Mouse (Mus musculus) liver, adult 2 months (tissue): ENCODE measurements around the gene Frat2. TPM values are rescaled to one million over a fixed set of nuclear protein-coding genes. Genes with fewer than 3 reads are reported as not detected.

Experiments used
- DNase-seq: peaks from one replicate; pipeline ENCODE4 v3.0.0-alpha.2; 2011; ENCODE audit warnings: low read depth, low spot score; ENCODE audit errors: extremely low read depth
- H3K27ac ChIP-seq: fragments of 200-500 bp; replicated peaks from 2 replicates; pipeline ENCODE4 v1.5.1; 2012; ENCODE audit warnings: low read depth, mild to moderate bottlenecking, control low read depth, inconsistent platforms, low read length; ENCODE audit not compliant: insufficient read depth
- H3K27me3 ChIP-seq: fragments of 200-500 bp; 2 replicates; pipeline ENCODE4 v1.6.1; 2012; ENCODE audit warnings: mild to moderate bottlenecking, moderate library complexity, low read length, inconsistent platforms; ENCODE audit not compliant: control insufficient read depth, insufficient read depth
- H3K36me3 ChIP-seq: fragments of 200-500 bp; 2 replicates; pipeline ENCODE4 v1.6.1; 2012; ENCODE audit warnings: low read length, inconsistent platforms; ENCODE audit not compliant: control insufficient read depth, insufficient read depth
- H3K4me1 ChIP-seq: fragments of 200-500 bp; 2 replicates; pipeline ENCODE4 v1.6.1; 2011; ENCODE audit warnings: low read length; ENCODE audit not compliant: control insufficient read depth, insufficient read depth
- H3K4me3 ChIP-seq: fragments of 200-500 bp; 2 replicates; pipeline ENCODE4 v1.5.1; 2011; ENCODE audit warnings: low read depth, mild to moderate bottlenecking, control low read depth, low read length, moderate library complexity; ENCODE audit not compliant: insufficient read depth
- H3K79me2 ChIP-seq: fragments of 200-500 bp; 2 replicates; pipeline ENCODE4 v1.6.1; 2012; ENCODE audit warnings: inconsistent platforms, mild to moderate bottlenecking, low read length, moderate library complexity; ENCODE audit not compliant: control insufficient read depth, insufficient read depth
- H3K9ac ChIP-seq: fragments of 200-500 bp; 2 replicates; pipeline ENCODE4 v1.6.1; 2012; ENCODE audit warnings: low read depth, mild to moderate bottlenecking, control low read depth, inconsistent platforms, low read length
- CTCF ChIP-seq: fragments of 200-500 bp; IDR thresholded peaks from 2 replicates; pipeline ENCODE4 v1.5.1; 2011; ENCODE audit warnings: low read depth, low read length, control low read depth
- POLR2A ChIP-seq: fragments of 200-500 bp; IDR thresholded peaks from 2 replicates; pipeline ENCODE4 v1.6.1; 2011; ENCODE audit warnings: low read length, control low read depth; ENCODE audit not compliant: insufficient read depth; ENCODE audit errors: extremely low read depth
- WGBS: fragments of 180-500 bp; shearing (Covaris S2); methylation state at CpG from one replicate; pipeline ENCODE4 v1.1.7; 2018; 5-methylcytosine and 5-hydroxymethylcytosine counted together
- polyA plus RNA-seq: library from polyadenylated mRNA; depleted of rRNA; stranded (reverse); fragments of >200 nt; gene quantifications from 2 replicates; pipeline ENCODE4 v1.2.3, GENCODE M21; 2012
- total RNA-seq: library from RNA; depleted of rRNA; stranded (reverse); fragments of >200 nt; gene quantifications from 2 replicates; pipeline ENCODE4 v1.2.3, GENCODE M21; 2014

The Frat2 gene
- total and polyA plus RNA-seq, 2 experiments: 1.3 to 2.2 TPM

DNA sequence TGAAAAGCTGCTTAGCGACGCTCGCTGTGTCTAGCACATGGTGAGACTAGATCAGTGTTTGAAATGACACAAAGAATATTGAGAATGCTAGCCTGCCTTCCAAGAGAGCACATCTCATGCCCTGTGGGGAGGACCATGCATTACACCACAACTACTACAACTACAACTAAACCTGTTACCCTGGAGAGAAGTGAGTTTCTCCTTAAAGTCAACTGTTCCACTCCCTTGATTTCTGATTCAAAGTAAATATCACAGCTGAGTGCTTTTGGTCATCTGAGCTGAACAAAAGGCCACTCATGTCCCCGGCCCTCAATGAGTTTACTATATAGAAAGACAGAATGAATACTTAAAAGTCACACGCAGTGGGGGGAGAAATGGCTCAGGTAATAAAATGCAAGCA, 37.9 kb downstream of the Frat2 start:
- 0 out of 2 replicates have a peak, but pooled peaks cover 2% of the 10 kb centered on the region for H3K4me1 ChIP-seq
- no peak overlapping the region for H3K27ac ChIP-seq
- no peaks in the 10 kb centered on the region for H3K27me3 ChIP-seq
- no peak overlapping the region for H3K4me3 ChIP-seq
- no peak overlapping the region for H3K9ac ChIP-seq
- TF ChIP-seq CTCF: no peak
- no peak for TF ChIP-seq POLR2A
- WGBS: 95% methylated on average over 5 of the region's 5 CpGs
- no peaks in the 10 kb centered on the region for H3K36me3 ChIP-seq
- no peaks in the 10 kb centered on the region for H3K79me2 ChIP-seq
- no peak for DNase-seq

DNA sequence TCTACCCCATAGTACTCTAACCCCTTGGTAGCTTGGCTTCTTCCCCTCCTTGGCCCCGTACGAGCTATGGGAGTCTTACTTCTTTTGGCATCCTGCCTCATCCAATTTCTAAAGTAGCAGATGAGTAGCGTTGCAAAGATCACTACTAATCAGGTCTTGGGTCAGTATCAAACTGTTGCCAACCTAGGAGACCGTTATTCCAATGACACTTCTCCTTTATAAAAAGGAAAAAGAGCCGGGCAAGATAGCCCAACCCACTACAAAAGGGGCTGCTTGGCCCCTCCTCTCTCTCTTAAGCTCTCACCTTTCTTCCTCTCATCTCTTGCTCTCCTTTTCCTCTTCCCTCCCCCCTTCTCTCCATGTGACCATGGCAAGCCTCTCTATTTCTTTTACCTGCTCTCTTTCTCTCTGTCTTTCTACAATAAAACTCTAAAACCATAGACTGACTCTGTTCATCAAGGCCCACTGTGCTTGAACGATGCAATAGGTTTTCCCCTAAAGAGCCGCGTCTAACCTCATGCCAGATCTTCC, 39.8 kb downstream of the Frat2 start:
- H3K4me3 ChIP-seq: no peak overlapping the region
- H3K79me2 ChIP-seq: no peaks in the 10 kb centered on the region
- 81% methylated on average over 8 of the region's 8 CpGs for WGBS
- DNase-seq: no peak
- H3K9ac ChIP-seq: no peak overlapping the region
- H3K27ac ChIP-seq: no peak overlapping the region
- TF ChIP-seq CTCF (no peak), POLR2A (no peak)
- H3K27me3 ChIP-seq: no peaks in the 10 kb centered on the region
- no peaks in the 10 kb centered on the region for H3K36me3 ChIP-seq
- H3K4me1 ChIP-seq: 0 out of 2 replicates have a peak, but pooled peaks cover 2% of the 10 kb centered on the region

DNA sequence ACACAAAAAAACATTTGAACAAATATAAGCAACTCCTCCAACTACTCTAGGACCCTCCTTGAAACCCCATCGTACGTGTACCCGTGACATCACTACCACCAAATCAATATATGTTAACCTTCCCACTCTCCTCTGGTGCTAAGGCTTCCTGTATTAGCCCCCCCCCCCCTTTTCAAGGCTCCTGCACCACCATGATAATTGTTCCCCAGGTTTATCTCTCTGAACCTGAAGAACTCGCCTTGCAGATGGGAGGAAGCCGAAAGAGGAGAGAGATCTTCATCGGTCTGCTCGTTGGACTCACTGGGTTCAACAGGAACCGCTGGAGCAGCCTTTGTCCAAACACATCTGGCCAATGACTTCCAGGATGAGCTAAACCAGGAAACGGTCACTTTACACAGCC, 40.4 kb downstream of the Frat2 start:
- Histone ChIP-seq H3K36me3 (no peaks in the 10 kb centered on the region), H3K27ac (no peak overlapping the region), H3K9ac (no peak overlapping the region), H3K4me1 (no peaks in the 10 kb centered on the region), H3K27me3 (no peaks in the 10 kb centered on the region), H3K4me3 (no peak overlapping the region), H3K79me2 (no peaks in the 10 kb centered on the region)
- no peak for DNase-seq
- WGBS: 78% methylated on average over 9 of the region's 9 CpGs
- TF ChIP-seq POLR2A (no peak), CTCF (no peak)

DNA sequence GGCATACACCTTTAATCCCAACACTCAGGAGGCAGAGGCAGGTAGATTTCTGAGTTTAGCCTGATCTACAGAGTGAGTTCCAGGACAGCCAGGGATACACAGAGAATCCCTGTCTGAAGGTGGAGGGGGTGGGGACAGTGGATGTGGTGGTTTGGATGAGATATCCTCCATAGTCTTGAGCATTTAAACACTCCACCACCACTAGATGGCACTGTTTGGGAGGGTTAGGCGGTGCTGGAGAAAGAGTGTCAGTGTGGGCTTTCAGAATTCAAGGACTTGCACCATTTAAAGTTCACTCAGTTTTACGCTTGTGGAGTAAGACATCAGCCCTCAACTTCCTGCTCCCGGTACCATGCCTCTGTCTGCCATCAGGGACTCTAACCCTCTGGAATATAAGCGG, 42.1 kb downstream of the Frat2 start:
- DNase-seq: no peak
- Histone ChIP-seq H3K36me3 (no peaks in the 10 kb centered on the region), H3K4me3 (no peak overlapping the region), H3K79me2 (no peaks in the 10 kb centered on the region), H3K27ac (no peak overlapping the region), H3K4me1 (no peaks in the 10 kb centered on the region; the same call in 1 of the 2 replicates), H3K27me3 (no peaks in the 10 kb centered on the region), H3K9ac (no peak overlapping the region)
- no peak for TF ChIP-seq POLR2A
- peak; percentile 13; the same call in 1 of the 2 replicates for TF ChIP-seq CTCF
- 98% methylated on average over 4 of the region's 4 CpGs for WGBS

DNA sequence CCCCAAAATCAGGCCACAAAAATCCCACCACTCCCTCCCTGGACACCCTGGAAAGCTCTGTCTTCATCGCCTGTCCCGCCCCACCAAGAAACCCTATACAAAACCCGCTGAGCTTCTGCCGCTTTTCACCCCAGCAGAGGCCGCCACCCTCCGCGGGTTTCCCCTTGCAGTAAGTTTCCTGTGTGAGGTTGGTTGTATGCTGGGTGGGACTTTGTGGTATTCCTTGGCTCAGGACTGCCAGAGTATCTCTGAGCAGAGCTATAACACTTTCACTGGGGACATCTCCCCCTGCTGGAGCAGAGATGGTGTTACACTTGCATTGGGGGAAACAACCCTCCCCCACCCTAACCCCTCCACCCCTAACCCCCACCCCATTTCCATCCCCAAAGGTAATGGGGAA, 44.6 kb downstream of the Frat2 start:
- Histone ChIP-seq H3K79me2 (no peaks in the 10 kb centered on the region), H3K27me3 (no peaks in the 10 kb centered on the region), H3K4me3 (no peak overlapping the region), H3K27ac (no peak overlapping the region), H3K4me1 (no peaks in the 10 kb centered on the region; the same call in 1 of the 2 replicates), H3K36me3 (no peaks in the 10 kb centered on the region), H3K9ac (no peak overlapping the region)
- DNase-seq: no peak
- TF ChIP-seq POLR2A (no peak), CTCF (no peak; the same call in 1 of the 2 replicates)
- 66% methylated on average over 7 of the region's 7 CpGs for WGBS

DNA sequence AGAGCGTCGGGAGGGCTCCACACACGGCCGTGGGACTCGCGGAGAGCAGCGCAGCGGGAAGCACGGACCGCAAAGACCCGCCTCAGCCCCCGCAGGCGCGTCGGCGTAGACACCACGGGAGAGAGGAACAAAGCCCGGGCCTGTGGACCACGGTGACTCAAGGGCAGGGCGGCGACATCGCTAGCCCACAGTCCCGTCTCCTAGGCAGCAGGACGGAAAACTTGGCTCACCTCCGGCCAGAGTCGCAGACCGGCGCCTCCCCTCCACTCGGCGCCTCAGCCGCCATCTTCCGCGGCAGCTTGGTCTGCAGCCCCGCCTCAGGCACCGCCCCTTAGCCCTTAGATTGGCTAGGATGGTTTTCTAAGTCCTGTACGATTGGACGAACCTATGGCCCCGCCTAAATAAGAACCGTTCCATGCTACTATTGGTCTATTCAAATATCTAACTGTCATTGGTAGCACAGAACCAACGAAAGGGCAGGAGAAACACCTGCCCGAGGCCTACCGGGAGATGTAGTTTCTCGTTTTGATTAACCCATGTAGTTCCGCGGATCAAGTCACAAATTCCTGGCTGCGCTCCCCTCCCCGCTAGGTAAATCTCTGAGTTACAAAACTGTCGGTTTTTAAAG, 46.1 kb downstream of the Frat2 start, which contains the start of gene Arhgap19:
Gene Arhgap19 (minus strand): TSS at position 306 of the 628 bp plus-strand sequence.
- H3K4me1 ChIP-seq: no peaks in the 10 kb centered on the region; the same call in 1 of the 2 replicates
- H3K4me3 ChIP-seq: peak within 1 kb of the TSS; percentile 88
- no peak for TF ChIP-seq CTCF
- TF ChIP-seq POLR2A: 0 out of 2 replicates have a peak, but pooled peaks have one; percentile 19
- H3K79me2 ChIP-seq: no peaks in the 10 kb centered on the region
- H3K9ac ChIP-seq: peak within 1 kb of the TSS; percentile 73
- H3K36me3 ChIP-seq: no peaks in the 10 kb centered on the region
- under 1% methylated on average over 48 of the region's 48 CpGs for WGBS
- no peak within 1 kb of the TSS for H3K27ac ChIP-seq
- peak; percentile 94 for DNase-seq
- no peaks in the 10 kb centered on the region for H3K27me3 ChIP-seq
